In genomic region chr7:141215880-141216733, GRCm38 (mm10) we compare ENCODE assay signal across 8 mouse cellular contexts. TPM values are rescaled to one million over a fixed set of nuclear protein-coding genes. Genes with fewer than 3 reads are reported as not detected.
A peak's percentile ranks its signal among the peaks of the same experiment; 100 is the strongest.
DNase-seq lines count a peak whose midpoint lies in the region; ATAC-seq and TF ChIP-seq lines count a peak whose summit lies in the region.

No protein-coding gene starts in this region.

- peak overlapping the region; percentile 95 for H3K27ac ChIP-seq in neural tube, embryonic 11.5 days (ENCODE audit: low read depth, low read length)
- H3K27ac ChIP-seq in forebrain, embryonic 14.5 days (ENCODE audit: low read depth, low read length), result peak overlapping the region; percentile 44; the same call in 1 of the 2 replicates
- peak overlapping the region; percentile 87 for H3K27ac ChIP-seq in kidney, embryonic 14.5 days (ENCODE audit: low read depth, low read length)
- peak overlapping the region; percentile 98 for H3K27ac ChIP-seq in stomach, postnatal 0 days (replicated peaks)

- TF ChIP-seq CTCF in stomach, postnatal 0 days (IDR thresholded peaks at IDR 0.05; ENCODE audit: low read depth), result peak; percentile 17; the same call in 1 of the 2 replicates

- peaks cover 14% of the 10 kb centered on the region for H3K4me1 ChIP-seq in neural tube, embryonic 11.5 days (ENCODE audit: control insufficient read depth, insufficient read depth, low read length)
- H3K4me1 ChIP-seq in forebrain, embryonic 14.5 days (ENCODE audit: control insufficient read depth, insufficient read depth, low read length), result peaks cover 11% of the 10 kb centered on the region
- H3K4me1 ChIP-seq in kidney, embryonic 14.5 days (ENCODE audit: control insufficient read depth, insufficient read depth, low read length), result peaks cover 29% of the 10 kb centered on the region
- peaks cover 6% of the 10 kb centered on the region for H3K4me1 ChIP-seq in stomach, postnatal 0 days (replicated peaks; ENCODE audit: control insufficient read depth, insufficient read depth)

- ATAC-seq in neural tube, embryonic 11.5 days (ENCODE audit: insufficient read depth, low FRiP score, low TSS enrichment), result peak; percentile 58
- ATAC-seq in forebrain, embryonic 14.5 days, result peak; percentile 65
- ATAC-seq in kidney, embryonic 14.5 days (ENCODE audit: low FRiP score, low TSS enrichment), result peak; percentile 69
- ATAC-seq in stomach, postnatal 0 days (ENCODE audit: low FRiP score, low TSS enrichment), result peak; percentile 81

- H3K27me3 ChIP-seq in neural tube, embryonic 11.5 days (ENCODE audit: control insufficient read depth, insufficient read depth, low read length), result no peaks in the 10 kb centered on the region
- no peaks in the 10 kb centered on the region for H3K27me3 ChIP-seq in forebrain, embryonic 14.5 days (replicated peaks; ENCODE audit: control insufficient read depth, insufficient read depth, low read length)
- H3K27me3 ChIP-seq in kidney, embryonic 14.5 days (ENCODE audit: control insufficient read depth, insufficient read depth, low read length), result no peaks in the 10 kb centered on the region
- H3K27me3 ChIP-seq in stomach, postnatal 0 days (ENCODE audit: control insufficient read depth, insufficient read depth, low read length), result no peaks in the 10 kb centered on the region

- peak overlapping the region; percentile 70 for H3K4me3 ChIP-seq in neural tube, embryonic 11.5 days (ENCODE audit: low read depth, low read length)
- H3K4me3 ChIP-seq in forebrain, embryonic 14.5 days (ENCODE audit: low read depth, low read length), result peak overlapping the region; percentile 70
- H3K4me3 ChIP-seq in kidney, embryonic 14.5 days (ENCODE audit: low read length), result peak overlapping the region; percentile 63
- H3K4me3 ChIP-seq in stomach, postnatal 0 days (ENCODE audit: low read depth, low read length), result peak overlapping the region; percentile 60

- no peaks in the 10 kb centered on the region for H3K9me3 ChIP-seq in neural tube, embryonic 11.5 days (ENCODE audit: control insufficient read depth, low read length)
- no peaks in the 10 kb centered on the region for H3K9me3 ChIP-seq in forebrain, embryonic 14.5 days (replicated peaks; ENCODE audit: control insufficient read depth, low read length)
- H3K9me3 ChIP-seq in kidney, embryonic 14.5 days (ENCODE audit: control insufficient read depth, low read length), result no peaks in the 10 kb centered on the region
- no peaks in the 10 kb centered on the region for H3K9me3 ChIP-seq in stomach, postnatal 0 days (ENCODE audit: control insufficient read depth, low read length)

- DNase-seq in neural tube, embryonic 11.5 days (ENCODE audit: low spot score), result no peak
- no peak for DNase-seq in neural tube, embryonic 10.5 days (ENCODE audit: extremely low spot score, low spot score)
- peak; percentile 72 for DNase-seq in adrenal gland, adult 2 months
- no peak for DNase-seq in forebrain, embryonic 14.5 days (ENCODE audit: low spot score)
- DNase-seq in lung, postnatal 10 days, result peak; percentile 91
- DNase-seq in stomach, postnatal 0 days (ENCODE audit: low spot score), result peak; percentile 95
- no peak for DNase-seq in ovary, postnatal 10 days (ENCODE audit: low spot score)

- under 1% methylated on average over 37 of the region's 42 CpGs for WGBS in neural tube, embryonic 11.5 days
- 1% methylated on average over 42 of the region's 42 CpGs for WGBS in forebrain, embryonic 14.5 days
- WGBS in kidney, embryonic 14.5 days, result 2% methylated on average over 42 of the region's 42 CpGs
- under 1% methylated on average over 40 of the region's 42 CpGs for WGBS in stomach, postnatal 0 days

- no peaks in the 10 kb centered on the region; the same call in 1 of the 2 replicates for H3K36me3 ChIP-seq in neural tube, embryonic 11.5 days (ENCODE audit: control insufficient read depth, insufficient read depth, low read length)
- H3K36me3 ChIP-seq in forebrain, embryonic 14.5 days (ENCODE audit: control insufficient read depth, insufficient read depth, low read length), result peaks cover 7% of the 10 kb centered on the region; the same call in 1 of the 2 replicates
- H3K36me3 ChIP-seq in kidney, embryonic 14.5 days (ENCODE audit: control insufficient read depth, insufficient read depth, low read length), result peaks cover 12% of the 10 kb centered on the region; the same call in 1 of the 2 replicates
- H3K36me3 ChIP-seq in stomach, postnatal 0 days (ENCODE audit: control insufficient read depth, insufficient read depth, low read length), result no peaks in the 10 kb centered on the region

- TF ChIP-seq EP300 in stomach, postnatal 0 days (optimal IDR thresholded peaks at IDR 0.05), result peak; percentile 41

- H3K9ac ChIP-seq in neural tube, embryonic 11.5 days (ENCODE audit: low read length), result peak overlapping the region; percentile 75
- peak overlapping the region; percentile 73 for H3K9ac ChIP-seq in forebrain, embryonic 14.5 days (ENCODE audit: low read length)
- H3K9ac ChIP-seq in kidney, embryonic 14.5 days (ENCODE audit: low read depth, low read length), result peak overlapping the region; percentile 67
- peak overlapping the region; percentile 79 for H3K9ac ChIP-seq in stomach, postnatal 0 days (ENCODE audit: low read length)

- peak overlapping the region; percentile 80 for H3K4me2 ChIP-seq in neural tube, embryonic 11.5 days (ENCODE audit: low read depth)
- peak overlapping the region; percentile 94 for H3K4me2 ChIP-seq in forebrain, embryonic 14.5 days (ENCODE audit: low read length)
- H3K4me2 ChIP-seq in kidney, embryonic 14.5 days (replicated peaks; ENCODE audit: low read depth, low read length), result peak overlapping the region; percentile 73
- peak overlapping the region; percentile 95 for H3K4me2 ChIP-seq in stomach, postnatal 0 days (replicated peaks; ENCODE audit: low read depth)

RNA-seq across cellular contexts. Expression of gene Rassf7, which starts 0.4 kb away (rescaled TPM):
- 34.4 and 45.7 TPM in 2 replicates for polyA plus RNA-seq in neural tube, embryonic 11.5 days (2014; fragmentation: Nextera tagmentation; extraction: Ambion mirVana)
- total RNA-seq in adrenal gland, adult 2 months (2021), result 1 to 10 TPM; 2.0 to 6.0 TPM
- polyA plus RNA-seq in adrenal gland, adult 2 months (2012; rRNA removed), result 14.1 and 18.1 TPM in 2 replicates
- polyA plus RNA-seq in forebrain, embryonic 14.5 days (2014; fragmentation: Nextera tagmentation; extraction: Ambion mirVana), result 23.7 and 23.8 TPM in 2 replicates
- polyA plus RNA-seq in kidney, embryonic 14.5 days (2014; fragmentation: Nextera tagmentation; extraction: Ambion mirVana), result 52.0 and 52.9 TPM in 2 replicates
- 84.2 and 105 TPM in 2 replicates for polyA plus RNA-seq in stomach, postnatal 0 days (2015; fragmentation: Nextera tagmentation; extraction: Ambion mirVana)

RNA-seq across cellular contexts. Expression of gene Lmntd2, which starts 2.2 kb away (rescaled TPM):
- polyA plus RNA-seq in neural tube, embryonic 11.5 days (2014; fragmentation: Nextera tagmentation; extraction: Ambion mirVana), result 1.9 and 2.0 TPM in 2 replicates
- total RNA-seq in adrenal gland, adult 2 months (2021), result under 1 TPM; 0.17 TPM
- 0.81 and 1.2 TPM in 2 replicates for polyA plus RNA-seq in adrenal gland, adult 2 months (2012; rRNA removed)
- polyA plus RNA-seq in forebrain, embryonic 14.5 days (2014; fragmentation: Nextera tagmentation; extraction: Ambion mirVana), result 0.94 and 0.95 TPM in 2 replicates
- 3.3 and 3.4 TPM in 2 replicates for polyA plus RNA-seq in kidney, embryonic 14.5 days (2014; fragmentation: Nextera tagmentation; extraction: Ambion mirVana)
- polyA plus RNA-seq in stomach, postnatal 0 days (2015; fragmentation: Nextera tagmentation; extraction: Ambion mirVana), result 2.7 and 3.6 TPM in 2 replicates

RNA-seq across cellular contexts. Expression of gene Phrf1, which starts 12.5 kb away (rescaled TPM):
- polyA plus RNA-seq in neural tube, embryonic 11.5 days (2014; fragmentation: Nextera tagmentation; extraction: Ambion mirVana), result 90.3 and 93.3 TPM in 2 replicates
- 10 to 100 TPM; 61.0 to 64.5 TPM for total RNA-seq in adrenal gland, adult 2 months (2021)
- polyA plus RNA-seq in adrenal gland, adult 2 months (2012; rRNA removed), result 23.5 and 33.7 TPM in 2 replicates
- polyA plus RNA-seq in forebrain, embryonic 14.5 days (2014; fragmentation: Nextera tagmentation; extraction: Ambion mirVana), result 64.2 and 78.8 TPM in 2 replicates
- polyA plus RNA-seq in kidney, embryonic 14.5 days (2014; fragmentation: Nextera tagmentation; extraction: Ambion mirVana), result 48.5 and 82.6 TPM in 2 replicates
- polyA plus RNA-seq in stomach, postnatal 0 days (2015; fragmentation: Nextera tagmentation; extraction: Ambion mirVana), result 19.1 and 19.9 TPM in 2 replicates

RNA-seq across cellular contexts. Expression of gene Lrrc56, which starts 22.1 kb away (rescaled TPM):
- polyA plus RNA-seq in neural tube, embryonic 11.5 days (2014; fragmentation: Nextera tagmentation; extraction: Ambion mirVana), result 9.1 and 9.5 TPM in 2 replicates
- 1 to 10 TPM; 6.3 to 8.0 TPM for total RNA-seq in adrenal gland, adult 2 months (2021)
- 8.0 and 8.7 TPM in 2 replicates for polyA plus RNA-seq in adrenal gland, adult 2 months (2012; rRNA removed)
- 6.7 and 8.9 TPM in 2 replicates for polyA plus RNA-seq in forebrain, embryonic 14.5 days (2014; fragmentation: Nextera tagmentation; extraction: Ambion mirVana)
- polyA plus RNA-seq in kidney, embryonic 14.5 days (2014; fragmentation: Nextera tagmentation; extraction: Ambion mirVana), result 6.7 and 9.5 TPM in 2 replicates
- polyA plus RNA-seq in stomach, postnatal 0 days (2015; fragmentation: Nextera tagmentation; extraction: Ambion mirVana), result 2.8 and 3.5 TPM in 2 replicates

RNA-seq across cellular contexts. Expression of gene Hras, which starts 22.3 kb away (rescaled TPM):
- 111 and 122 TPM in 2 replicates for polyA plus RNA-seq in neural tube, embryonic 11.5 days (2014; fragmentation: Nextera tagmentation; extraction: Ambion mirVana)
- 10 to 100 TPM; 65.5 to 99.1 TPM for total RNA-seq in adrenal gland, adult 2 months (2021)
- polyA plus RNA-seq in adrenal gland, adult 2 months (2012; rRNA removed), result 41.8 and 47.1 TPM in 2 replicates
- 70.2 and 96.3 TPM in 2 replicates for polyA plus RNA-seq in forebrain, embryonic 14.5 days (2014; fragmentation: Nextera tagmentation; extraction: Ambion mirVana)
- 97.2 and 97.8 TPM in 2 replicates for polyA plus RNA-seq in kidney, embryonic 14.5 days (2014; fragmentation: Nextera tagmentation; extraction: Ambion mirVana)
- polyA plus RNA-seq in stomach, postnatal 0 days (2015; fragmentation: Nextera tagmentation; extraction: Ambion mirVana), result 118 and 125 TPM in 2 replicates

Comparison
In these comparisons a context has a peak if more than half of its experiments do, and no peak if none do; other contexts are left out.
1. DNase-seq: peak in adrenal gland, adult 2 months (single experiment), lung, postnatal 10 days (single experiment) and stomach, postnatal 0 days (single experiment); none in neural tube, embryonic 11.5 days (single experiment), neural tube, embryonic 10.5 days (single experiment), forebrain, embryonic 14.5 days (single experiment) and ovary, postnatal 10 days (single experiment).
2. H3K27ac ChIP-seq: peak in every context shown above with its lines; median percentile 98 in stomach, postnatal 0 days; 95 in neural tube, embryonic 11.5 days; 87 in kidney, embryonic 14.5 days; 44 in forebrain, embryonic 14.5 days.
3. Peak in every context shown above with its lines, with median percentiles within 50 percentile points of each other: ATAC-seq, H3K4me2 ChIP-seq, H3K4me3 ChIP-seq and H3K9ac ChIP-seq.